Mouse (Mus musculus) liver, embryonic 14.5 days (tissue): ENCODE data around the gene Ttc30b. TPM values are rescaled to one million over a fixed set of nuclear protein-coding genes. Genes with fewer than 3 reads are reported as not detected.
A peak's percentile ranks its signal among the peaks of the same experiment; 100 is the strongest.

ENCODE experiments used
- ATAC-seq: fragments of 200-750 bp; cut with Nextera tagmentation; 2 replicates; pipeline ENCODE4 v1.8.0; 2017; ENCODE audit warnings: moderate number of reproducible peaks, mild to moderate bottlenecking, moderate library complexity; ENCODE audit not compliant: insufficient read depth
- DNase-seq, 3 experiments: peaks; one replicate each; pipeline ENCODE4 v3.0.0-alpha.2; 2012 to 2013; ENCODE audit warnings: low read depth in 3 of 3, low spot score in 3 of 3
- H3K27ac ChIP-seq: fragments of 300-500 bp; sonication (generic); 2 replicates; pipeline ENCODE4 v1.5.1; 2014; ENCODE audit warnings: moderate library complexity, mild to moderate bottlenecking, control low read depth, inconsistent platforms
- H3K27me3 ChIP-seq: fragments of 300-500 bp; sonication (generic); 2 replicates; pipeline ENCODE4 v1.6.1; 2014; ENCODE audit warnings: mild to moderate bottlenecking, low read length, moderate library complexity; ENCODE audit not compliant: control insufficient read depth, insufficient read depth
- H3K36me3 ChIP-seq: fragments of 300-500 bp; sonication (generic); replicated peaks from 2 replicates; pipeline ENCODE4 v1.6.1; 2014; ENCODE audit warnings: low read depth; ENCODE audit not compliant: control insufficient read depth, insufficient read depth
- H3K4me1 ChIP-seq, 2 experiments: fragments of 200-500 bp in 1 of 2; fragments of 300-500 bp in 1 of 2; sonication (generic) in 1 of 2; replicated peaks; 2 replicates each; pipeline ENCODE4 v1.6.1; 2012 to 2014; ENCODE audit warnings: antibody characterized with exemption in 1 of 2, inconsistent platforms in 1 of 2, low read length in 1 of 2; ENCODE audit not compliant: control insufficient read depth in 2 of 2, insufficient read depth in 2 of 2
- H3K4me2 ChIP-seq: fragments of 300-500 bp; sonication (generic); 2 replicates; pipeline ENCODE4 v1.6.1; 2014; ENCODE audit warnings: low read depth, mild to moderate bottlenecking, control low read depth, moderate library complexity
- H3K4me3 ChIP-seq, 2 experiments: fragments of 200-500 bp in 1 of 2; fragments of 300-500 bp in 1 of 2; sonication (generic) in 1 of 2; 2 replicates each; pipeline ENCODE4 v1.5.1; 2012 to 2014; ENCODE audit warnings: low read depth in 2 of 2, low read length in 2 of 2, mild to moderate bottlenecking in 2 of 2, control low read depth in 1 of 2, inconsistent platforms in 1 of 2, moderate library complexity in 1 of 2; ENCODE audit not compliant: insufficient read depth in 1 of 2
- H3K9ac ChIP-seq: fragments of 300-500 bp; sonication (generic); replicated peaks from 2 replicates; pipeline ENCODE4 v1.6.1; 2014; ENCODE audit warnings: mild to moderate bottlenecking, control low read depth, moderate library complexity
- H3K9me3 ChIP-seq: fragments of 300-500 bp; sonication (generic); 2 replicates; pipeline ENCODE4 v1.6.1; 2016; ENCODE audit warnings: low read length, mixed read lengths; ENCODE audit not compliant: control insufficient read depth
- CTCF ChIP-seq: IDR thresholded peaks from 2 replicates; pipeline ENCODE4 v1.5.1; 2016; ENCODE audit warnings: antibody characterized with exemption, low read depth, control low read depth
- EP300 ChIP-seq: IDR thresholded peaks from 2 replicates; pipeline ENCODE4 v1.6.1; 2016; ENCODE audit warnings: antibody characterized with exemption, low read depth
- WGBS: fragments of 180-500 bp; shearing (Covaris S2); extraction: QIAGEN DNeasy Blood & Tissue Kit; methylation state at CpG from one replicate; pipeline ENCODE4 v1.1.7; 2014; ENCODE audit not compliant: insufficient replicate concordance; 5-methylcytosine and 5-hydroxymethylcytosine counted together
- polyA plus RNA-seq, 2 experiments: library from polyadenylated mRNA; depleted of rRNA in 1 of 2; stranded (reverse) in 1 of 2; unstranded in 1 of 2; fragments of >200 nt; fragmentation: Nextera tagmentation in 1 of 2; extraction: Ambion mirVana in 1 of 2; gene quantifications; 2 replicates each; pipeline versions ENCODE4 v1.2.1 to v1.2.3; 2012 to 2014

The Ttc30b gene
- polyA plus RNA-seq, 2 experiments = 0.58 to 0.69 TPM

GRCm38 (mm10) chr2:75960366-75961330 lies 22.3 kb upstream of the Ttc30b start:
- H3K4me2 ChIP-seq = no peak overlapping the region
- 52% methylated on average over 15 of the region's 15 CpGs for WGBS
- 0 out of 2 replicates have a peak, but pooled peaks have one; percentile 33 for ATAC-seq

GRCm38 (mm10) chr2:75959850-75960365 lies 21.5 kb upstream of the Ttc30b start:
- Histone ChIP-seq H3K27me3 (no peaks in the 10 kb centered on the region), H3K4me3 (no peak overlapping the region), H3K27ac (no peak overlapping the region), H3K4me2 (no peak overlapping the region), H3K9ac (no peak overlapping the region), H3K9me3 (no peaks in the 10 kb centered on the region), H3K36me3 (no peaks in the 10 kb centered on the region), H3K4me1 (peaks cover 0 to 8% of the 10 kb centered on the region in 2 experiments; a peak in 2 of 4 replicates)
- no peak for DNase-seq
- 34% methylated on average over 15 of the region's 15 CpGs for WGBS
- no peak for ATAC-seq
- TF ChIP-seq CTCF = no peak
- no peak for TF ChIP-seq EP300

More at GRCm38 (mm10) chr2:75960366-75961330, 22.3 kb upstream of the Ttc30b start:
- H3K4me3 ChIP-seq = no peak overlapping the region
- H3K9ac ChIP-seq = no peak overlapping the region
- no peaks in the 10 kb centered on the region for H3K27me3 ChIP-seq
- H3K36me3 ChIP-seq = no peaks in the 10 kb centered on the region
- TF ChIP-seq EP300 (no peak), CTCF (no peak)
- no peak for DNase-seq
- peaks cover 0 to 8% of the 10 kb centered on the region in 2 experiments; a peak in 2 of 4 replicates for H3K4me1 ChIP-seq
- H3K27ac ChIP-seq = no peak overlapping the region
- no peaks in the 10 kb centered on the region for H3K9me3 ChIP-seq

- H3K9ac ChIP-seq = no peak overlapping the region
- ATAC-seq = no peak
- no peak overlapping the region for H3K4me3 ChIP-seq
- 54% methylated on average over 18 of the region's 18 CpGs for WGBS
- no peak for DNase-seq
- no peak overlapping the region for H3K27ac ChIP-seq
- no peaks in the 10 kb centered on the region for H3K36me3 ChIP-seq
- H3K27me3 ChIP-seq = no peaks in the 10 kb centered on the region
- TF ChIP-seq CTCF (no peak), EP300 (no peak)
- H3K9me3 ChIP-seq = no peaks in the 10 kb centered on the region
- H3K4me1 ChIP-seq = peaks cover 0 to 4% of the 10 kb centered on the region in 2 experiments; a peak in 2 of 4 replicates
- no peak overlapping the region for H3K4me2 ChIP-seq
Observed at GRCm38 (mm10) chr2:75959183-75959849, 20.9 kb upstream of the Ttc30b start.

GRCm38 (mm10) chr2:75955709-75956108 lies 17.3 kb upstream of the Ttc30b start:
- no peak overlapping the region for H3K9ac ChIP-seq
- DNase-seq = no peak
- no peak overlapping the region for H3K4me3 ChIP-seq
- TF ChIP-seq CTCF = no peak
- no peaks in the 10 kb centered on the region for H3K27me3 ChIP-seq
- no peak overlapping the region for H3K4me2 ChIP-seq
- no peaks in the 10 kb centered on the region for H3K9me3 ChIP-seq
- WGBS = 62% methylated on average over 14 of the region's 14 CpGs
- no peaks in the 10 kb centered on the region for H3K36me3 ChIP-seq
- no peak for ATAC-seq
- H3K27ac ChIP-seq = no peak overlapping the region
- 0 out of 4 replicates have a peak, but pooled peaks cover 0 to 2% of the 10 kb centered on the region in 2 experiments for H3K4me1 ChIP-seq

- no peaks in the 10 kb centered on the region for H3K4me1 ChIP-seq
Observed at GRCm38 (mm10) chr2:75953320-75953719, 14.9 kb upstream of the Ttc30b start.

More at GRCm38 (mm10) chr2:75953320-75953719, 14.9 kb upstream of the Ttc30b start:
- H3K4me3 ChIP-seq = no peak overlapping the region
- H3K9me3 ChIP-seq = no peaks in the 10 kb centered on the region
- no peaks in the 10 kb centered on the region for H3K36me3 ChIP-seq
- WGBS = 69% methylated on average over 5 of the region's 5 CpGs
- TF ChIP-seq EP300 (no peak), CTCF (no peak)
- H3K27me3 ChIP-seq = no peaks in the 10 kb centered on the region
- H3K4me2 ChIP-seq = no peak overlapping the region
- H3K9ac ChIP-seq = no peak overlapping the region
- H3K27ac ChIP-seq = no peak overlapping the region
- ATAC-seq (no peak), DNase-seq (no peak)
